In genomic region chr7:18871031-18871430, GRCm38 (mm10) we compare ENCODE assay signal across 7 mouse cellular contexts. TPM values are rescaled to one million over a fixed set of nuclear protein-coding genes. Genes with fewer than 3 reads are reported as not detected.
DNase-seq lines count a peak whose midpoint lies in the region; ATAC-seq and TF ChIP-seq lines count a peak whose summit lies in the region.
"Not testable (repeated sequence)": the region's sequence is repeated elsewhere in the genome, so short reads cannot be mapped to it uniquely, and the experiment has no call there.

Gene Pglyrp1, plus strand, starts transcription at chr7:18871331.

- H3K27me3 ChIP-seq in cerebellum, adult 2 months (ENCODE audit: control insufficient read depth, insufficient read depth, low read length); forebrain, postnatal 0 days (ENCODE audit: insufficient read depth, low read length); intestine, embryonic 14.5 days (replicated peaks; ENCODE audit: control insufficient read depth, insufficient read depth, low read length); liver, embryonic 13.5 days: not testable (repeated sequence)

- WGBS in cerebellum, adult 2 months, result 58% methylated on average over 1 of the region's 8 CpGs
- no CpG with 5 or more reads among the region's 8 CpGs for WGBS in forebrain, postnatal 0 days
- no CpG with 5 or more reads among the region's 8 CpGs for WGBS in intestine, embryonic 14.5 days
- 82% methylated on average over 1 of the region's 8 CpGs for WGBS in liver, embryonic 13.5 days (ENCODE audit: insufficient replicate concordance)

- not testable (repeated sequence) for H3K4me3 ChIP-seq in cerebellum, adult 2 months (replicated peaks; ENCODE audit: insufficient read depth, low read depth, low read length); forebrain, postnatal 0 days (ENCODE audit: low read depth, low read length); intestine, embryonic 14.5 days (ENCODE audit: low read depth, low read length); liver, embryonic 13.5 days (replicated peaks)

- TF ChIP-seq POLR2A in cerebellum, adult 2 months (IDR thresholded peaks at IDR 0.05; ENCODE audit: borderline replicate concordance, insufficient read depth, low read length), result not testable (repeated sequence)

- ATAC-seq in forebrain, postnatal 0 days; intestine, embryonic 14.5 days (replicated peaks; ENCODE audit: low FRiP score, low TSS enrichment, low read depth); liver, embryonic 13.5 days (ENCODE audit: low read depth); megakaryocyte progenitor cell, adult 5-6 weeks (replicated peaks; ENCODE audit: poor library complexity); neutrophil, adult 5-6 weeks (ENCODE audit: extremely low read depth, insufficient number of reproducible peaks, low FRiP score, poor library complexity, severe bottlenecking): not testable (repeated sequence)

- not testable (repeated sequence) for H3K4me1 ChIP-seq in cerebellum, adult 2 months (ENCODE audit: control insufficient read depth, insufficient read depth, low read length); forebrain, postnatal 0 days (ENCODE audit: insufficient read depth); intestine, embryonic 14.5 days (replicated peaks; ENCODE audit: control insufficient read depth, insufficient read depth, low read length); liver, embryonic 13.5 days (replicated peaks)

- H3K4me2 ChIP-seq in forebrain, postnatal 0 days (ENCODE audit: low read depth); intestine, embryonic 14.5 days (ENCODE audit: low read length); liver, embryonic 13.5 days: not testable (repeated sequence)

- DNase-seq in cerebellum, adult 2 months; forebrain, postnatal 0 days; intestine, embryonic 14.5 days (ENCODE audit: low spot score); layer of hippocampus, postnatal 14 days (ENCODE audit: low spot score in 2 of 2); liver, embryonic 13.5 days: not testable (repeated sequence)

- not testable (repeated sequence) for H3K9me3 ChIP-seq in forebrain, postnatal 0 days (ENCODE audit: low read length); intestine, embryonic 14.5 days (ENCODE audit: control insufficient read depth, low read length); liver, embryonic 13.5 days (replicated peaks)

- not testable (repeated sequence) for H3K27ac ChIP-seq in cerebellum, adult 2 months (ENCODE audit: insufficient read depth, low read length); forebrain, postnatal 0 days (ENCODE audit: low read depth, low read length); intestine, embryonic 14.5 days (ENCODE audit: low read depth); liver, embryonic 13.5 days

- not testable (repeated sequence) for H3K9ac ChIP-seq in forebrain, postnatal 0 days; intestine, embryonic 14.5 days (ENCODE audit: low read length); liver, embryonic 13.5 days

- not testable (repeated sequence) for TF ChIP-seq CTCF in cerebellum, adult 2 months (IDR thresholded peaks at IDR 0.05; ENCODE audit: borderline replicate concordance, insufficient read depth, low read depth, low read length); forebrain, postnatal 0 days (IDR thresholded peaks at IDR 0.05; ENCODE audit: low read depth)

- not testable (repeated sequence) for H3K36me3 ChIP-seq in forebrain, postnatal 0 days (ENCODE audit: insufficient read depth); intestine, embryonic 14.5 days (ENCODE audit: control insufficient read depth, insufficient read depth, low read length); liver, embryonic 13.5 days

RNA-seq across cellular contexts. Expression of gene Pglyrp1, which starts in this region (rescaled TPM):
- 17.3 TPM in 2 replicates for polyA plus RNA-seq in cerebellum, adult 2 months (2012; rRNA removed)
- 13.8 and 14.9 TPM in 2 replicates for total RNA-seq in forebrain, postnatal 0 days (2014; rRNA removed)
- polyA plus RNA-seq in forebrain, postnatal 0 days (2015; fragmentation: Nextera tagmentation; extraction: Ambion mirVana), result 26.9 and 27.0 TPM in 2 replicates
- polyA plus RNA-seq in intestine, embryonic 14.5 days (2014; fragmentation: Nextera tagmentation; extraction: Ambion mirVana), result 17.7 and 26.7 TPM in 2 replicates
- 10 to 100 TPM; 28.4 to 35.0 TPM for total RNA-seq in layer of hippocampus, postnatal 14 days (2021)
- 10.8 and 13.3 TPM in 2 replicates for polyA plus RNA-seq in liver, embryonic 13.5 days (2015; fragmentation: Nextera tagmentation; extraction: Ambion mirVana)
- 264 and 265 TPM in 2 replicates for total RNA-seq in megakaryocyte progenitor cell, adult 5-6 weeks (2015)
- total RNA-seq in megakaryocyte progenitor cell, adult 5-6 weeks (2017), result 31.3 and 35.6 TPM in 2 replicates
- 146 and 154 TPM in 2 replicates for total RNA-seq in neutrophil, adult 5-6 weeks (2017)
